Mouse (Mus musculus) small intestine, adult 2 months (tissue): ENCODE results near the gene Foxn3. TPM values are rescaled to one million over a fixed set of nuclear protein-coding genes. Genes with fewer than 3 reads are reported as not detected.
A peak's percentile ranks its signal among the peaks of the same experiment; 100 is the strongest.

Source experiments
- H3K27ac ChIP-seq: fragments of 200-500 bp; 2 replicates; pipeline ENCODE4 v1.5.1; 2012; ENCODE audit warnings: low read depth, low read length, control low read depth, inconsistent platforms; ENCODE audit not compliant: insufficient read depth
- H3K27me3 ChIP-seq: fragments of 200-500 bp; 2 replicates; pipeline ENCODE4 v1.6.1; 2012; ENCODE audit warnings: mild to moderate bottlenecking, moderate library complexity, low read length, inconsistent platforms; ENCODE audit not compliant: control insufficient read depth, insufficient read depth
- H3K36me3 ChIP-seq: fragments of 200-500 bp; 2 replicates; pipeline ENCODE4 v1.6.1; 2012; ENCODE audit warnings: mild to moderate bottlenecking, low read length, control low read depth, inconsistent platforms; ENCODE audit not compliant: control insufficient read depth, insufficient read depth
- H3K4me1 ChIP-seq: fragments of 200-500 bp; 2 replicates; pipeline ENCODE4 v1.6.1; 2012; ENCODE audit warnings: low read length, inconsistent platforms, mixed read lengths; ENCODE audit not compliant: control insufficient read depth, insufficient read depth, insufficient read length
- H3K4me3 ChIP-seq: fragments of 200-500 bp; 2 replicates; pipeline ENCODE4 v1.5.1; 2012; ENCODE audit warnings: low read depth, mild to moderate bottlenecking, control low read depth, inconsistent platforms, low read length, moderate library complexity
- CTCF ChIP-seq: fragments of 200-500 bp; IDR thresholded peaks from 2 replicates; pipeline ENCODE4 v1.5.1; 2012; ENCODE audit warnings: low read depth, mild to moderate bottlenecking, control low read depth, inconsistent platforms, low read length, moderate library complexity, mixed read lengths; ENCODE audit not compliant: insufficient replicate concordance, insufficient read length; ENCODE audit errors: extremely low read depth
- POLR2A ChIP-seq: fragments of 200-500 bp; IDR thresholded peaks from 2 replicates; pipeline ENCODE4 v1.6.1; 2012; ENCODE audit warnings: low read depth, mild to moderate bottlenecking, control low read depth, inconsistent platforms, low read length, moderate library complexity
- WGBS: fragments of 180-500 bp; shearing (Covaris S2); methylation state at CpG from one replicate; pipeline ENCODE4 v1.1.7; 2018; 5-methylcytosine and 5-hydroxymethylcytosine counted together
- polyA plus RNA-seq: library from polyadenylated mRNA; depleted of rRNA; stranded (reverse); fragments of >200 nt; gene quantifications from 2 replicates; pipeline ENCODE4 v1.2.3, GENCODE M21; 2012

The Foxn3 gene
- polyA plus RNA-seq, 1 experiment = 17.5 TPM

- no peak overlapping the region for H3K27ac ChIP-seq
- no peaks in the 10 kb centered on the region for H3K36me3 ChIP-seq
- H3K4me3 ChIP-seq = no peak overlapping the region
- 81% methylated on average over 4 of the region's 4 CpGs for WGBS
- TF ChIP-seq POLR2A (no peak), CTCF (no peak)
- 0 out of 2 replicates have a peak, but pooled peaks cover 2% of the 10 kb centered on the region for H3K4me1 ChIP-seq
- H3K27me3 ChIP-seq = no peaks in the 10 kb centered on the region
These were observed 74.3 kb downstream of the Foxn3 start for GRCm38 (mm10) chr12:99489001-99489592.

GRCm38 (mm10) chr12:99480372-99480771, 83.0 kb downstream of the Foxn3 start:
- H3K36me3 ChIP-seq = no peaks in the 10 kb centered on the region
- no peak for TF ChIP-seq POLR2A
- no peak for TF ChIP-seq CTCF
- H3K27me3 ChIP-seq = no peaks in the 10 kb centered on the region
- WGBS = 75% methylated on average over 3 of the region's 3 CpGs
- H3K4me1 ChIP-seq = no peaks in the 10 kb centered on the region
- H3K27ac ChIP-seq = no peak overlapping the region
- no peak overlapping the region for H3K4me3 ChIP-seq

- Histone ChIP-seq H3K4me1 (no peaks in the 10 kb centered on the region), H3K27ac (no peak overlapping the region), H3K4me3 (no peak overlapping the region), H3K36me3 (no peaks in the 10 kb centered on the region), H3K27me3 (no peaks in the 10 kb centered on the region)
- TF ChIP-seq POLR2A (no peak), CTCF (no peak)
- WGBS = 49% methylated on average over 5 of the region's 5 CpGs
These were observed 89.2 kb downstream of the Foxn3 start for GRCm38 (mm10) chr12:99474176-99474575.

DNA sequence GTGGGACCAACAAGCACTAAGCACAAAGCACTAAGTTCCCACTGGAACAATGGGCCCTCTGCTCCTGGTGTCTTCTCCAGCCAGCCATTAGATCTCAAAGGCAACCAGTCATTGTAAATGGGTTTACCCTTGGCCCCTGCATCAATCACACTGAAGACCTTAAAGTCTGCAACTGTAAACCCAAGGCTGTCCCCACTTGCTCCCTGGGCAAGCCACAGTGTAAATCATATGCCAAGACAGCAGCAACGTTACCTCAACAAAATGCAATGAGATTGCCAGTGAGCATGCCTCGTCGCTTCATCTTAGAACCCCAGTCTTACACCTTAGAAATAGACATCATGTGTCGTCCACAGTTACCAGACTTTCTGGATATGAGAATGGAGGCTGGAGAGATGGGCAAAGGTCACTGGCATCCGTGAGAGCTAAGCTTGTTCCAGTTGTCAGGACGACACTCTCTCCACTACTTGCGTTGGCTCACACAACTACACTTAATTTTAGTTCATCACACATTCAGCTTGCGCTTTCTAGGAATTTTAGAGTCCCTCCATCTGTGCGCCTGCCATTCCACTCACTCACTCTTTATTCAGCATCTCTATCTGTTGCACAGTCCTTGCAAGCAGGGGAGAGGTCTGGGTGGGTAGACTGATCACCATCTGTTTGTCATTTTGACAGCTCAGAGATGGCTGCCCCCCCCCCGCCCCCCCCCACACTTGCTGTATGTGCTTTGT, 89.8 kb downstream of the Foxn3 start:
- Histone ChIP-seq H3K4me1 (no peaks in the 10 kb centered on the region), H3K4me3 (no peak overlapping the region), H3K36me3 (no peaks in the 10 kb centered on the region), H3K27me3 (no peaks in the 10 kb centered on the region), H3K27ac (no peak overlapping the region)
- 88% methylated on average over 10 of the region's 10 CpGs for WGBS
- TF ChIP-seq POLR2A (no peak), CTCF (no peak)

- H3K36me3 ChIP-seq = no peaks in the 10 kb centered on the region
- WGBS = 85% methylated on average over 7 of the region's 7 CpGs
- H3K4me1 ChIP-seq = peaks cover 3% of the 10 kb centered on the region; the same call in 1 of the 2 replicates
- H3K4me3 ChIP-seq = no peak overlapping the region
- no peaks in the 10 kb centered on the region for H3K27me3 ChIP-seq
- H3K27ac ChIP-seq = no peak overlapping the region
- TF ChIP-seq CTCF (no peak), POLR2A (no peak)
These were observed 92.0 kb downstream of the Foxn3 start for GRCm38 (mm10) chr12:99471431-99471830.

GRCm38 (mm10) chr12:99467884-99468311, 95.5 kb downstream of the Foxn3 start:
- H3K27me3 ChIP-seq = no peaks in the 10 kb centered on the region

GRCm38 (mm10) chr12:99467256-99467883, 96.0 kb downstream of the Foxn3 start:
- no peak for TF ChIP-seq CTCF
- no peak for TF ChIP-seq POLR2A
- WGBS = 85% methylated on average over 12 of the region's 12 CpGs
- Histone ChIP-seq H3K27ac (no peak overlapping the region), H3K36me3 (no peaks in the 10 kb centered on the region), H3K4me1 (peaks cover 3% of the 10 kb centered on the region; the same call in 1 of the 2 replicates), H3K27me3 (no peaks in the 10 kb centered on the region), H3K4me3 (peak overlapping the region; percentile 33; the same call in 1 of the 2 replicates)

More at GRCm38 (mm10) chr12:99467884-99468311, 95.5 kb downstream of the Foxn3 start:
- whole genome bisulfite sequencing = 70% methylated on average over 15 of the region's 15 CpGs
- Histone ChIP-seq H3K4me1 (peaks cover 3% of the 10 kb centered on the region; the same call in 1 of the 2 replicates), H3K4me3 (peak overlapping the region; percentile 33), H3K36me3 (no peaks in the 10 kb centered on the region), H3K27ac (no peak overlapping the region)
- TF ChIP-seq CTCF (no peak), POLR2A (no peak)
